Comparison of ENCODE assay signal across 8 mouse cellular contexts in the genomic region with DNA sequence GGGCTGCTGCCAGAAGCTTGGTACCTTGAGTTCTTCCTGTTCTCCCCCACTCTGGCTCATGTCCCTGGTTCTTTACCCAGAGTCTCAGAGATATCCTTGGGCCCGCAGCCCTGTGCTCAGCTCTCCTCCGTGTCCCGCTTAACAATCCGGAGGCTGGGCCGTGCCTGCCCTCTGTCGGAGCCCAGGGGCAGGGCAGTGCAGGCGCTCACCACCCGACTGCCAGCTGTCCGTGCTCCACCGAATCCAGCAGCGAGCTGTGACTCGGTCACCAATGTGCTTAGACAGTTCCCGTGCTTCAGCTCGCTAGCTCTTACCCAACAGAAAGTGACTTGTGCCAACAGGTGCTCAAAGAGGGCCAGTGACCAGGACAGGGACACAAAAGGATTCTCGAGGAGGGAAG. TPM values are rescaled to one million over a fixed set of nuclear protein-coding genes. Genes with fewer than 3 reads are reported as not detected.
DNase-seq lines count a peak whose midpoint lies in the region; ATAC-seq and TF ChIP-seq lines count a peak whose summit lies in the region.

No protein-coding gene starts in this region.

- H3K9ac ChIP-seq in heart, embryonic 12.5 days: no peak overlapping the region
- H3K9ac ChIP-seq in kidney, embryonic 14.5 days (ENCODE audit: low read depth, low read length): no peak overlapping the region
- H3K9ac ChIP-seq in lung, embryonic 14.5 days: no peak overlapping the region

- ATAC-seq in erythroid progenitor cell, adult 5-6 weeks (replicated peaks; ENCODE audit: low FRiP score, poor library complexity, severe bottlenecking): peak; percentile 74
- peak; percentile 52; the same call in 1 of the 2 replicates for ATAC-seq in heart, embryonic 12.5 days (ENCODE audit: insufficient number of reproducible peaks, low FRiP score)
- ATAC-seq in kidney, embryonic 14.5 days (ENCODE audit: low FRiP score, low TSS enrichment): peak; percentile 85
- peak; percentile 89 for ATAC-seq in lung, embryonic 14.5 days (ENCODE audit: insufficient read depth)

- no peaks in the 10 kb centered on the region for H3K36me3 ChIP-seq in heart, embryonic 12.5 days
- no peaks in the 10 kb centered on the region for H3K36me3 ChIP-seq in kidney, embryonic 14.5 days (ENCODE audit: control insufficient read depth, insufficient read depth, low read length)
- H3K36me3 ChIP-seq in lung, embryonic 14.5 days (ENCODE audit: insufficient read depth): no peaks in the 10 kb centered on the region

- H3K4me1 ChIP-seq in bone marrow macrophage, adult 2 months (ENCODE audit: control insufficient read depth, insufficient read depth, low read length): no peaks in the 10 kb centered on the region
- 0 out of 2 replicates have a peak, but pooled peaks cover 3% of the 10 kb centered on the region for H3K4me1 ChIP-seq in heart, embryonic 12.5 days (replicated peaks)
- no peaks in the 10 kb centered on the region for H3K4me1 ChIP-seq in kidney, embryonic 14.5 days (ENCODE audit: control insufficient read depth, insufficient read depth, low read length)
- H3K4me1 ChIP-seq in lung, embryonic 14.5 days (ENCODE audit: insufficient read depth): no peaks in the 10 kb centered on the region

- H3K4me3 ChIP-seq in bone marrow macrophage, adult 2 months (ENCODE audit: insufficient read depth, low read length): no peak overlapping the region
- H3K4me3 ChIP-seq in heart, embryonic 12.5 days: no peak overlapping the region
- no peak overlapping the region for H3K4me3 ChIP-seq in kidney, embryonic 14.5 days (ENCODE audit: low read length)
- no peak overlapping the region for H3K4me3 ChIP-seq in lung, embryonic 14.5 days (ENCODE audit: low read depth, low read length)

- TF ChIP-seq CTCF in bone marrow macrophage, adult 2 months (IDR thresholded peaks at IDR 0.05; ENCODE audit: low read depth, low read length): peak; percentile 22; the same call in 1 of the 2 replicates
- TF ChIP-seq CTCF in lung, embryonic 14.5 days (IDR thresholded peaks at IDR 0.05; ENCODE audit: low read depth): peak; percentile 91

- TF ChIP-seq POLR2A in bone marrow macrophage, adult 2 months (IDR thresholded peaks at IDR 0.05; ENCODE audit: borderline replicate concordance, low read depth, low read length): no peak

- no peak overlapping the region for H3K27ac ChIP-seq in bone marrow macrophage, adult 2 months (ENCODE audit: insufficient read depth, low read depth, low read length)
- no peak overlapping the region for H3K27ac ChIP-seq in heart, embryonic 12.5 days (ENCODE audit: poor library complexity, severe bottlenecking)
- H3K27ac ChIP-seq in kidney, embryonic 14.5 days (ENCODE audit: low read depth, low read length): no peak overlapping the region
- no peak overlapping the region for H3K27ac ChIP-seq in lung, embryonic 14.5 days (ENCODE audit: low read depth)

- WGBS in heart, embryonic 12.5 days: 4% methylated on average over 15 of the region's 15 CpGs
- WGBS in kidney, embryonic 14.5 days: 2% methylated on average over 15 of the region's 15 CpGs
- 3% methylated on average over 15 of the region's 15 CpGs for WGBS in lung, embryonic 14.5 days

- H3K9me3 ChIP-seq in heart, embryonic 12.5 days (replicated peaks): no peaks in the 10 kb centered on the region
- H3K9me3 ChIP-seq in kidney, embryonic 14.5 days (ENCODE audit: control insufficient read depth, low read length): no peaks in the 10 kb centered on the region
- H3K9me3 ChIP-seq in lung, embryonic 14.5 days (ENCODE audit: low read depth, low read length): no peaks in the 10 kb centered on the region

- peak; percentile 67 for DNase-seq in ES-CJ7 (ENCODE audit: low read depth, low spot score)
- DNase-seq in lung, embryonic 14.5 days: peak; percentile 80
- peak; percentile 77 for DNase-seq in retina, postnatal 1 day
- peak; percentile 34 for DNase-seq in yolk sac, embryonic 10.5 days (ENCODE audit: low spot score)

- H3K27me3 ChIP-seq in heart, embryonic 12.5 days (replicated peaks): peaks cover 74% of the 10 kb centered on the region
- H3K27me3 ChIP-seq in kidney, embryonic 14.5 days (ENCODE audit: control insufficient read depth, insufficient read depth, low read length): no peaks in the 10 kb centered on the region
- H3K27me3 ChIP-seq in lung, embryonic 14.5 days (ENCODE audit: insufficient read depth, low read length): no peaks in the 10 kb centered on the region

- H3K4me2 ChIP-seq in heart, embryonic 12.5 days: peak overlapping the region; percentile 14; the same call in 1 of the 2 replicates
- H3K4me2 ChIP-seq in kidney, embryonic 14.5 days (replicated peaks; ENCODE audit: low read depth, low read length): no peak overlapping the region
- H3K4me2 ChIP-seq in lung, embryonic 14.5 days: peak overlapping the region; percentile 18; the same call in 1 of the 2 replicates

RNA-seq across cellular contexts. Expression of gene Dnajb8, which starts 20.5 kb away (rescaled TPM):
- polyA plus RNA-seq in bone marrow macrophage, adult 2 months (2012; ENCODE audit: insufficient read depth, insufficient read length, missing spikeins): not detected in 2 replicates
- total RNA-seq in erythroid progenitor cell, adult 5-6 weeks (2015; ENCODE audit: low replicate concordance): not detected in 2 replicates
- total RNA-seq in erythroid progenitor cell, adult 5-6 weeks (2017; ENCODE audit: low replicate concordance): not detected in 2 replicates
- polyA plus RNA-seq in heart, embryonic 12.5 days (2016; fragmentation: Nextera tagmentation; extraction: Ambion mirVana): not detected in 2 replicates
- not detected in 2 replicates for polyA plus RNA-seq in kidney, embryonic 14.5 days (2014; fragmentation: Nextera tagmentation; extraction: Ambion mirVana)
- not detected in 2 replicates for polyA plus RNA-seq in lung, embryonic 14.5 days (2014; fragmentation: Nextera tagmentation; extraction: Ambion mirVana)

RNA-seq across cellular contexts. Expression of gene Gata2, which starts 48.9 kb away (rescaled TPM):
- 0.33 TPM in 1 of 2 replicates, not detected in the other for polyA plus RNA-seq in bone marrow macrophage, adult 2 months (2012; ENCODE audit: insufficient read depth, insufficient read length, missing spikeins)
- 8.8 and 23.1 TPM in 2 replicates for total RNA-seq in erythroid progenitor cell, adult 5-6 weeks (2015; ENCODE audit: low replicate concordance)
- 2.6 and 3.3 TPM in 2 replicates for total RNA-seq in erythroid progenitor cell, adult 5-6 weeks (2017; ENCODE audit: low replicate concordance)
- 20.8 and 21.3 TPM in 2 replicates for polyA plus RNA-seq in heart, embryonic 12.5 days (2016; fragmentation: Nextera tagmentation; extraction: Ambion mirVana)
- polyA plus RNA-seq in kidney, embryonic 14.5 days (2014; fragmentation: Nextera tagmentation; extraction: Ambion mirVana): 27.2 and 44.6 TPM in 2 replicates
- 13.8 and 14.6 TPM in 2 replicates for polyA plus RNA-seq in lung, embryonic 14.5 days (2014; fragmentation: Nextera tagmentation; extraction: Ambion mirVana)

Comparison
In these comparisons a context has a peak if more than half of its experiments do, and no peak if none do; other contexts are left out.
1. RNA of gene Gata2, which starts 48.9 kb away (polyA plus RNA-seq): 27.2 to 44.6 TPM in kidney, embryonic 14.5 days, 20.8 to 21.3 TPM in heart, embryonic 12.5 days and 13.8 to 14.6 TPM in lung, embryonic 14.5 days; 0.33 TPM in bone marrow macrophage, adult 2 months; every median in the first group is over 10 times any median in the second.
2. Peak in every context shown above with its lines, with median percentiles within 50 percentile points of each other: DNase-seq and ATAC-seq.